Mouse (Mus musculus): ENCODE measurements at regions not wholly inside any gene's neighbourhood (a gene's known extent, or its start where the extent isn't known, plus 50 kb on each side); places are given as distances from the start of the nearest gene placed in this dataset.

DNA sequence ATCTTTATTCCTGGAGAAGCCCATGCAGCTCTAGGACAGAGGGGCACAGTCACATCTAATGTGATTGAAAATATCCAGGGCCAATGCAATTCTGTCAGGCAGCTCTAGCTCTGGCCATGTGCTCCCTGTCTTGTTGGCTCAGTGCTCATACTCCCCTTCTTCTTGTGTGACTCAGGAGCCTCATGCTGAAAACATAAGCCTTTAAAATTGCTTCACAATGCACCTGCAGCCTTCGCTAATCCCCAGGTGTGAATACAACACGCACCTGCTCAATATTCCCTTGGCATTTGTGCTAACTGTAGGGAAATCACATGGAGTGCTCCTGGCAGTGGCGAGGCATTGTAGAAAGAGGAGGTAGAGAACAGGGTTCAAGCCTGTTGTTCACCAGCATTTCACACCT, 242.0 kb downstream of the Emx2 start:
- TF ChIP-seq ZNF384 (IDR thresholded peaks at IDR 0.05; ENCODE audit: low read depth, low read length) (no peak), ZMIZ1 (IDR thresholded peaks at IDR 0.05; ENCODE audit: low read depth, low read length) (no peak), NRF1 (IDR thresholded peaks at IDR 0.05; ENCODE audit: insufficient read depth, low read depth, low read length, poor library complexity, severe bottlenecking) (no peak), HCFC1 (IDR thresholded peaks at IDR 0.05; ENCODE audit: low read depth, low read length) (no peak), ZC3H11A (IDR thresholded peaks at IDR 0.05; ENCODE audit: low read depth, low read length) (no peak), MAFK (IDR thresholded peaks at IDR 0.05; ENCODE audit: borderline replicate concordance, low read depth, low read length) (no peak), TBP (IDR thresholded peaks at IDR 0.05; ENCODE audit: low read depth, low read length) (no peak), MYC (IDR thresholded peaks at IDR 0.05; ENCODE audit: low read depth, low read length) (no peak)
